Mouse (Mus musculus) lung, postnatal 14 days (tissue): ENCODE measurements around the gene Duxf3.
"Not testable (repeated sequence)": the region's sequence is repeated elsewhere in the genome, so short reads cannot be mapped to it uniquely, and the experiment has no call there.

Experiments
- DNase-seq: peaks from one replicate; pipeline ENCODE4 v3.0.0; 2021

Gene Duxf3

GRCm38 (mm10) chr10:58232641-58232969 is at the start of gene Duxf3:
Duxf3 (minus strand) TSS chr10:58232675.
- DNase-seq: not testable (repeated sequence)

GRCm38 (mm10) chr10:58282238-58282637 is 49.8 kb upstream of the Duxf3 start:
- DNase-seq: no peak

GRCm38 (mm10) chr10:58258466-58258865 is 26.0 kb upstream of the Duxf3 start:
- DNase-seq: no peak

GRCm38 (mm10) chr10:58255954-58256353 is 23.5 kb upstream of the Duxf3 start:
- DNase-seq: peak; percentile 41

GRCm38 (mm10) chr10:58255213-58255892 is 22.9 kb upstream of the Duxf3 start, which contains the start of gene Gcc2:
Gcc2 (plus strand) TSS chr10:58255497.
- peak; percentile 95 for DNase-seq

GRCm38 (mm10) chr10:58254635-58255175 is 22.2 kb upstream of the Duxf3 start:
- no peak for DNase-seq

GRCm38 (mm10) chr10:58249535-58249934 is 17.1 kb upstream of the Duxf3 start:
- no peak for DNase-seq

- peak; percentile 54 for DNase-seq
Measured at GRCm38 (mm10) chr10:58238984-58239740, 6.7 kb upstream of the Duxf3 start.

- DNase-seq: no peak
Measured at GRCm38 (mm10) chr10:58236613-58237012, 4.1 kb upstream of the Duxf3 start, which contains the start of gene Gm4981. Gm4981 (minus strand) TSS chr10:58236701.

GRCm38 (mm10) chr10:58234985-58235384 is 2.5 kb upstream of the Duxf3 start:
- DNase-seq: not testable (repeated sequence)

GRCm38 (mm10) chr10:58233740-58234121 is 1.3 kb upstream of the Duxf3 start:
- not testable (repeated sequence) for DNase-seq

GRCm38 (mm10) chr10:58233054-58233739 is 722 bp upstream of the Duxf3 start:
- DNase-seq: not testable (repeated sequence)

- peak; percentile 69 for DNase-seq
Measured at GRCm38 (mm10) chr10:58231779-58232640, 465 bp downstream of the Duxf3 start.

GRCm38 (mm10) chr10:58231088-58231487 is 1.4 kb downstream of the Duxf3 start:
- not testable (repeated sequence) for DNase-seq

GRCm38 (mm10) chr10:58230021-58230420 is 2.5 kb downstream of the Duxf3 start:
- not testable (repeated sequence) for DNase-seq

GRCm38 (mm10) chr10:58227798-58228197 is 4.7 kb downstream of the Duxf3 start:
- not testable (repeated sequence) for DNase-seq

- not testable (repeated sequence) for DNase-seq
Measured at GRCm38 (mm10) chr10:58226357-58226756, 6.1 kb downstream of the Duxf3 start.

- not testable (repeated sequence) for DNase-seq
Measured at GRCm38 (mm10) chr10:58224827-58225785, 7.4 kb downstream of the Duxf3 start, which contains the start of gene AW822073. AW822073 (minus strand) TSS chr10:58224930.

GRCm38 (mm10) chr10:58223972-58224805 is 8.3 kb downstream of the Duxf3 start:
- DNase-seq: peak; percentile 53

GRCm38 (mm10) chr10:58223161-58223560 is 9.3 kb downstream of the Duxf3 start:
- not testable (repeated sequence) for DNase-seq
